8 mouse cellular contexts compared by ENCODE assay signal in genomic region chr9:106371776-106372175, GRCm38 (mm10). TPM values are rescaled to one million over a fixed set of nuclear protein-coding genes. Genes with fewer than 3 reads are reported as not detected.
DNase-seq lines count a peak whose midpoint lies in the region; ATAC-seq and TF ChIP-seq lines count a peak whose summit lies in the region.

No protein-coding gene starts in this region.

- DNase-seq in urinary bladder, postnatal 14 days (ENCODE audit: low spot score) = peak; percentile 80
- DNase-seq in urinary bladder, postnatal 25 days (ENCODE audit: low spot score) = no peak
- no peak for DNase-seq in forebrain, embryonic 14.5 days (ENCODE audit: low spot score)
- DNase-seq in heart, postnatal 14 days = peak; percentile 86 to 87
- DNase-seq in kidney, postnatal 25 days = peak; percentile 93 to 95
- peak; percentile 79 for DNase-seq in lung, embryonic 14.5 days
- peak; percentile 87 for DNase-seq in thymus, adult 2 months

- 44% methylated on average over 6 of the region's 6 CpGs for WGBS in forebrain, embryonic 14.5 days
- WGBS in lung, embryonic 14.5 days = 17% methylated on average over 6 of the region's 6 CpGs
- WGBS in neural tube, embryonic 13.5 days = 18% methylated on average over 6 of the region's 6 CpGs
- WGBS in thymus, adult 2 months = 9% methylated on average over 6 of the region's 6 CpGs

- TF ChIP-seq CTCF in lung, embryonic 14.5 days (IDR thresholded peaks at IDR 0.05; ENCODE audit: low read depth) = no peak
- 0 out of 2 replicates have a peak, but pooled peaks have one; percentile 25 for TF ChIP-seq CTCF in thymus, adult 2 months (IDR thresholded peaks at IDR 0.05; ENCODE audit: borderline replicate concordance, control insufficient read depth, extremely low read depth, insufficient read depth, low read length, poor library complexity)

- H3K4me3 ChIP-seq in forebrain, embryonic 14.5 days (ENCODE audit: low read depth, low read length) = no peak overlapping the region
- peak overlapping the region; percentile 85 for H3K4me3 ChIP-seq in lung, embryonic 14.5 days (ENCODE audit: low read depth, low read length)
- peak overlapping the region; percentile 5 for H3K4me3 ChIP-seq in neural tube, embryonic 13.5 days
- peak overlapping the region; percentile 33 for H3K4me3 ChIP-seq in thymus, adult 2 months (ENCODE audit: control insufficient read depth, insufficient read depth, low read length)

- H3K4me1 ChIP-seq in forebrain, embryonic 14.5 days (ENCODE audit: control insufficient read depth, insufficient read depth, low read length) = peaks cover 19% of the 10 kb centered on the region; the same call in 1 of the 2 replicates
- H3K4me1 ChIP-seq in lung, embryonic 14.5 days (ENCODE audit: insufficient read depth) = peaks cover 15% of the 10 kb centered on the region
- peaks cover 50% of the 10 kb centered on the region for H3K4me1 ChIP-seq in neural tube, embryonic 13.5 days (replicated peaks)
- H3K4me1 ChIP-seq in thymus, adult 2 months (replicated peaks; ENCODE audit: control insufficient read depth, insufficient read depth, low read length) = peaks cover 46% of the 10 kb centered on the region

- H3K9ac ChIP-seq in forebrain, embryonic 14.5 days (ENCODE audit: low read length) = no peak overlapping the region
- H3K9ac ChIP-seq in lung, embryonic 14.5 days = peak overlapping the region; percentile 13; the same call in 1 of the 2 replicates
- H3K9ac ChIP-seq in neural tube, embryonic 13.5 days = peak overlapping the region; percentile 90

- no peaks in the 10 kb centered on the region for H3K9me3 ChIP-seq in forebrain, embryonic 14.5 days (replicated peaks; ENCODE audit: control insufficient read depth, low read length)
- H3K9me3 ChIP-seq in lung, embryonic 14.5 days (ENCODE audit: low read depth, low read length) = no peaks in the 10 kb centered on the region
- H3K9me3 ChIP-seq in neural tube, embryonic 13.5 days = no peaks in the 10 kb centered on the region

- H3K27me3 ChIP-seq in forebrain, embryonic 14.5 days (replicated peaks; ENCODE audit: control insufficient read depth, insufficient read depth, low read length) = no peaks in the 10 kb centered on the region
- H3K27me3 ChIP-seq in lung, embryonic 14.5 days (ENCODE audit: insufficient read depth, low read length) = no peaks in the 10 kb centered on the region
- H3K27me3 ChIP-seq in neural tube, embryonic 13.5 days = no peaks in the 10 kb centered on the region
- no peaks in the 10 kb centered on the region for H3K27me3 ChIP-seq in thymus, adult 2 months (ENCODE audit: control insufficient read depth, insufficient read depth, low read length)

- H3K4me2 ChIP-seq in forebrain, embryonic 14.5 days (ENCODE audit: low read length) = 0 out of 2 replicates have a peak overlapping the region, but pooled peaks have one; percentile 5
- H3K4me2 ChIP-seq in lung, embryonic 14.5 days = peak overlapping the region; percentile 99
- peak overlapping the region; percentile 96 for H3K4me2 ChIP-seq in neural tube, embryonic 13.5 days

- intact Hi-C loops in heart, postnatal 14 days (cut with DNase I) = no loop called here

- H3K36me3 ChIP-seq in forebrain, embryonic 14.5 days (ENCODE audit: control insufficient read depth, insufficient read depth, low read length) = peaks cover 35% of the 10 kb centered on the region
- H3K36me3 ChIP-seq in lung, embryonic 14.5 days (ENCODE audit: insufficient read depth) = peaks cover 51% of the 10 kb centered on the region
- H3K36me3 ChIP-seq in neural tube, embryonic 13.5 days = peaks cover 45% of the 10 kb centered on the region
- peaks cover 5% of the 10 kb centered on the region; the same call in 1 of the 2 replicates for H3K36me3 ChIP-seq in thymus, adult 2 months (ENCODE audit: control insufficient read depth, insufficient read depth, low read length)

- no peak for ATAC-seq in forebrain, embryonic 14.5 days
- ATAC-seq in lung, embryonic 14.5 days (ENCODE audit: insufficient read depth) = no peak
- ATAC-seq in neural tube, embryonic 13.5 days (ENCODE audit: low read depth) = no peak

- H3K27ac ChIP-seq in forebrain, embryonic 14.5 days (ENCODE audit: low read depth, low read length) = no peak overlapping the region
- peak overlapping the region; percentile 59; the same call in 1 of the 2 replicates for H3K27ac ChIP-seq in lung, embryonic 14.5 days (ENCODE audit: low read depth)
- no peak overlapping the region for H3K27ac ChIP-seq in neural tube, embryonic 13.5 days (replicated peaks)
- H3K27ac ChIP-seq in thymus, adult 2 months (ENCODE audit: control insufficient read depth, insufficient read depth, low read length) = peak overlapping the region; percentile 60; the same call in 1 of the 2 replicates

- TF ChIP-seq POLR2A in thymus, adult 2 months (IDR thresholded peaks at IDR 0.05; ENCODE audit: control insufficient read depth, extremely low read depth, insufficient read depth, low read length, poor library complexity) = peak; percentile 52

RNA-seq across cellular contexts. Expression of gene Dusp7, which starts 3.3 kb away (rescaled TPM):
- polyA plus RNA-seq in forebrain, embryonic 14.5 days (2014; fragmentation: Nextera tagmentation; extraction: Ambion mirVana) = 10.2 and 11.3 TPM in 2 replicates
- 10 to 100 TPM; 53.2 to 53.9 TPM for total RNA-seq in heart, postnatal 14 days (2021)
- polyA plus RNA-seq in lung, embryonic 14.5 days (2014; fragmentation: Nextera tagmentation; extraction: Ambion mirVana) = 23.9 and 27.3 TPM in 2 replicates
- polyA plus RNA-seq in neural tube, embryonic 13.5 days (2015; fragmentation: Nextera tagmentation; extraction: Ambion mirVana) = 12.3 and 13.1 TPM in 2 replicates
- polyA plus RNA-seq in thymus, adult 2 months (2012; rRNA removed) = 75.3 and 86.0 TPM in 2 replicates

RNA-seq across cellular contexts. Expression of gene Rpl29, which starts 57.5 kb away (rescaled TPM):
- polyA plus RNA-seq in forebrain, embryonic 14.5 days (2014; fragmentation: Nextera tagmentation; extraction: Ambion mirVana) = 718 and 924 TPM in 2 replicates
- 100 to 1,000 TPM; 307 to 348 TPM for total RNA-seq in heart, postnatal 14 days (2021)
- 1,268 and 1,276 TPM in 2 replicates for polyA plus RNA-seq in lung, embryonic 14.5 days (2014; fragmentation: Nextera tagmentation; extraction: Ambion mirVana)
- polyA plus RNA-seq in neural tube, embryonic 13.5 days (2015; fragmentation: Nextera tagmentation; extraction: Ambion mirVana) = 576 and 729 TPM in 2 replicates
- polyA plus RNA-seq in thymus, adult 2 months (2012; rRNA removed) = 524 and 548 TPM in 2 replicates

Comparison
In these comparisons a context has a peak if more than half of its experiments do, and no peak if none do; other contexts are left out.
1. DNase-seq: peak in urinary bladder, postnatal 14 days (single experiment), heart, postnatal 14 days (2 of 2), kidney, postnatal 25 days (2 of 2), lung, embryonic 14.5 days (single experiment) and thymus, adult 2 months (single experiment); none in urinary bladder, postnatal 25 days (single experiment) and forebrain, embryonic 14.5 days (single experiment).
2. H3K27ac ChIP-seq: peak in lung, embryonic 14.5 days (single experiment) and thymus, adult 2 months (single experiment); none in forebrain, embryonic 14.5 days (single experiment) and neural tube, embryonic 13.5 days (single experiment).
3. H3K4me2 ChIP-seq: peak in every context shown above with its lines; median percentile 99 in lung, embryonic 14.5 days; 96 in neural tube, embryonic 13.5 days; 5 in forebrain, embryonic 14.5 days.